Mouse (Mus musculus) neural tube, embryonic 14.5 days (tissue): ENCODE measurements at regions not wholly inside any gene's neighbourhood (a gene's known extent, or its start where the extent isn't known, plus 50 kb on each side); places are given as distances from the start of the nearest gene placed in this dataset.

Source experiments
- ATAC-seq: fragments of 200-750 bp; cut with Nextera tagmentation; 2 replicates; pipeline ENCODE4 v1.8.0; 2017; ENCODE audit warnings: low read depth, mild to moderate bottlenecking, moderate TSS enrichment, moderate library complexity
- H3K27ac ChIP-seq: fragments of 300-500 bp; sonication (generic); 2 replicates; pipeline ENCODE4 v1.5.1; 2014; ENCODE audit warnings: low read depth, mild to moderate bottlenecking, control low read depth, low read length, moderate library complexity, mixed read lengths
- H3K27me3 ChIP-seq: fragments of 300-500 bp; sonication (generic); 2 replicates; pipeline ENCODE4 v1.6.1; 2014; ENCODE audit warnings: low read length; ENCODE audit not compliant: control insufficient read depth, insufficient read depth
- H3K36me3 ChIP-seq: fragments of 300-500 bp; sonication (generic); 2 replicates; pipeline ENCODE4 v1.6.1; 2014; ENCODE audit warnings: low read length, mixed read lengths; ENCODE audit not compliant: control insufficient read depth, insufficient read depth
- H3K4me1 ChIP-seq: fragments of 300-500 bp; sonication (generic); 2 replicates; pipeline ENCODE4 v1.6.1; 2014; ENCODE audit warnings: low read length; ENCODE audit not compliant: control insufficient read depth, insufficient read depth
- H3K4me2 ChIP-seq: fragments of 300-500 bp; sonication (generic); 2 replicates; pipeline ENCODE4 v1.6.1; 2014; ENCODE audit warnings: mild to moderate bottlenecking, low read depth, low read length, control low read depth
- H3K4me3 ChIP-seq: fragments of 300-500 bp; sonication (generic); 2 replicates; pipeline ENCODE4 v1.5.1; 2014; ENCODE audit warnings: low read depth, low read length, control low read depth, mixed read lengths
- H3K9ac ChIP-seq: fragments of 300-500 bp; sonication (generic); replicated peaks from 2 replicates; pipeline ENCODE4 v1.6.1; 2014; ENCODE audit warnings: low read depth, mild to moderate bottlenecking, control low read depth, low read length, mixed read lengths
- H3K9me3 ChIP-seq: fragments of 300-500 bp; sonication (generic); 2 replicates; pipeline ENCODE4 v1.6.1; 2016; ENCODE audit warnings: low read length; ENCODE audit not compliant: control insufficient read depth
- WGBS: fragments of 180-500 bp; shearing (Covaris S2); extraction: QIAGEN DNeasy Blood & Tissue Kit; methylation state at CpG from one replicate; pipeline ENCODE4 v1.1.7; 2014; 5-methylcytosine and 5-hydroxymethylcytosine counted together

DNA sequence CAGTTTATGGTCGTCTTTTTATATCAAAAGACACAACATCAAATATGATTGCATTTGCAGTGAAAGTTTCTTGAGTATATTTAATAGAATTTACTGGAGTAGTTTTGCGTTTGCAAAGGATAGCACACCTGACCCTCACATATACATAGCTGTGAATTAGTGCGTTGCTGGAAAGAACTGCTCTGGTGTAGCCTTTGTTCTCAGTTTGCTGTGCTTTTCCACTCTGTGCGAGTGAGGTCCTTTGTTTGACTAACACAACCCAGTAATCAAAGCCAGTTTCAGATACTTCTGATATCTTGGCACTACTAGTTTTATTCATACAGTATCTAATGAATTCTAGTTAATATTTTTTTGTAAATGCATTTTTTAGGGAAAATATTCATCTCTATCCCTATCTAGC, 84.7 kb downstream of the Trim52 start:
- Histone ChIP-seq H3K4me1 (no peaks in the 10 kb centered on the region), H3K9me3 (no peaks in the 10 kb centered on the region), H3K4me3 (no peak overlapping the region), H3K27ac (no peak overlapping the region), H3K27me3 (no peaks in the 10 kb centered on the region), H3K4me2 (no peak overlapping the region), H3K36me3 (no peaks in the 10 kb centered on the region), H3K9ac (no peak overlapping the region)
- 62% methylated on average over 4 of the region's 4 CpGs for WGBS
- ATAC-seq = no peak

DNA sequence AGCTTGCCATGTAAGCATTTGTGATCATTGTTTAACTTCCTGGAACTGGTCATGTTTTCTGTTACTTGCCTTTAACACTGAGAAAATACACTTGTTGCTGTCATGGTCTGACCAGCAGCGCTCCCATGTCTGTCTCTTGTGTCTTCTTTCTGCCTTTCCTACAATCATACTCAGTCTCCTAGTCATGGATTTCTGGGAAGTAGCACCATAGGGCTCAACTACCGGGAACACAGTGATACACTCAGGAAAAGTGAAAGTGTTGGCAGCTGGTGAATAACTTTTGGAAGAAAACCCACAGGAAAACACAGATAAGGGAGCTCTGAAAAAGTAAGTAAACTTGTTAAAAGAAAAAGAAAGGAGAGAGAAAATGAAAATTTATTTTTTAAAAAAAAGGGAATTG, 87.6 kb downstream of the Trim52 start:
- Histone ChIP-seq H3K4me1 (no peaks in the 10 kb centered on the region), H3K4me2 (no peak overlapping the region), H3K27me3 (no peaks in the 10 kb centered on the region), H3K27ac (no peak overlapping the region), H3K36me3 (no peaks in the 10 kb centered on the region), H3K9me3 (no peaks in the 10 kb centered on the region), H3K4me3 (no peak overlapping the region), H3K9ac (no peak overlapping the region)
- no peak for ATAC-seq
- 86% methylated on average over 2 of the region's 2 CpGs for WGBS

DNA sequence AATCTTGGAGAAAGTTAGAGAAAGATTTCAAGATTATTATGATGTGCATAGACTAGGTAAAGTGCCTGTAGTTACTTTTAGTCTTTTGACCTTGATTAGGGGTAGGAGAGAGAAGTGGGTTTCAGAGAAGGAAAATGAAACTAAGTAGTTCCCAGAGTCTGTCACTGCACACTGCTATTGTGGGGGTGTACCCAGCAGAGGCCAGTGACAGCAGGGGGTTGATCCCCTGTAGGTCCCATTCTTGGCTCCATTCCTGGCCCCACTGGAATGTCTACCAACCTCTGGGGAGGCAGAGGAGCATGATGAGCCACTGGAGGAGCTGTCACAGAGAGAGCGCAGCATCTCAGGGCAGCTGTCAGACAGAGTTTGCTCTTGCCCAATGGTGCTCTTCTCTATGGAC, 88.1 kb downstream of the Trim52 start:
- Histone ChIP-seq H3K36me3 (no peaks in the 10 kb centered on the region), H3K9me3 (no peaks in the 10 kb centered on the region), H3K9ac (no peak overlapping the region), H3K27me3 (no peaks in the 10 kb centered on the region), H3K27ac (no peak overlapping the region), H3K4me2 (no peak overlapping the region), H3K4me1 (no peaks in the 10 kb centered on the region), H3K4me3 (no peak overlapping the region)
- no peak for ATAC-seq
- WGBS = 94% methylated on average over 1 of the region's 1 CpGs

DNA sequence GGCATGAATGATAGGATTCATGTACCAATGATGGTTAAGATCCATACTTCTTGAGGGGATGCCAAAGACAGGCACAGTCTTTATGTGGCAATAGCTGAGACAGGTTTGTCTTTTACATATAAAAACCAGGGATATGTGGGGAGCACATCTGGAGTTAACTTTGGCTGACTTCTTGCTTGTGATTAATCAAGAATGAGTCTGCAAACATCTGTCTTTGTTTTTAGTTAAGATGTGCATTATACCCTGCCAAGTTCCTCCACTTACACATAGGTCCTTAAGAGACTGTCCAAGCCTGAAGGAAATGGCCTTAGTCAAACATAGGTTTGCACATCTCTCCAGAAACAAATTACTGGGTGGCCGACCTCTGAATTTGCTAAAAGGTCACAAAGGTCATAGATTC, 91.8 kb downstream of the Trim52 start:
- no peaks in the 10 kb centered on the region for H3K4me1 ChIP-seq
- no peaks in the 10 kb centered on the region for H3K36me3 ChIP-seq
- no peaks in the 10 kb centered on the region for H3K27me3 ChIP-seq
- H3K9ac ChIP-seq = no peak overlapping the region
- no peak overlapping the region for H3K27ac ChIP-seq
- no peak overlapping the region for H3K4me3 ChIP-seq
- 88% methylated on average over 1 of the region's 1 CpGs for WGBS
- no peak overlapping the region for H3K4me2 ChIP-seq
- ATAC-seq = no peak
- no peaks in the 10 kb centered on the region for H3K9me3 ChIP-seq

DNA sequence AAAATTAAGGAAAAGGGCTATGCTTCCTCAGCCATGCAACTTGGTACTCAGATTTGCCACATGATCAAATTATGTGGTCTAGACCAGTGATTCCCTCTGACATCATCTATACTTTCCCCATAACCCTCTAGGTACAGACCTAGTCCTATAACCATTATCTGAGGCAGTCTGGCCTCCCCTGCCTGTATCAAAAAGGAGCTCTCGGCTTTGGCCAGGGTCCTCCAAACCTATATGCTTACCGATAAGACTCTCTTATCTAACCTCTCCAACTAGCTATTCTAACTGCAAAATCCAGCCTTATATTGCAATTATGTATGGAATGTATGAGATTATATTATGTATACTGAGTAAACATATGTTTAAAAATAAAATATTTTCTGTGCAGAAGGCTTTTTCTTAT, 93.1 kb downstream of the Trim52 start:
- H3K36me3 ChIP-seq = no peaks in the 10 kb centered on the region
- ATAC-seq = no peak
- H3K9me3 ChIP-seq = no peaks in the 10 kb centered on the region
- H3K27ac ChIP-seq = no peak overlapping the region
- no peaks in the 10 kb centered on the region for H3K27me3 ChIP-seq
- H3K9ac ChIP-seq = no peak overlapping the region
- H3K4me1 ChIP-seq = no peaks in the 10 kb centered on the region
- no peak overlapping the region for H3K4me3 ChIP-seq
- whole genome bisulfite sequencing = 88% methylated on average over 2 of the region's 2 CpGs
- no peak overlapping the region for H3K4me2 ChIP-seq

DNA sequence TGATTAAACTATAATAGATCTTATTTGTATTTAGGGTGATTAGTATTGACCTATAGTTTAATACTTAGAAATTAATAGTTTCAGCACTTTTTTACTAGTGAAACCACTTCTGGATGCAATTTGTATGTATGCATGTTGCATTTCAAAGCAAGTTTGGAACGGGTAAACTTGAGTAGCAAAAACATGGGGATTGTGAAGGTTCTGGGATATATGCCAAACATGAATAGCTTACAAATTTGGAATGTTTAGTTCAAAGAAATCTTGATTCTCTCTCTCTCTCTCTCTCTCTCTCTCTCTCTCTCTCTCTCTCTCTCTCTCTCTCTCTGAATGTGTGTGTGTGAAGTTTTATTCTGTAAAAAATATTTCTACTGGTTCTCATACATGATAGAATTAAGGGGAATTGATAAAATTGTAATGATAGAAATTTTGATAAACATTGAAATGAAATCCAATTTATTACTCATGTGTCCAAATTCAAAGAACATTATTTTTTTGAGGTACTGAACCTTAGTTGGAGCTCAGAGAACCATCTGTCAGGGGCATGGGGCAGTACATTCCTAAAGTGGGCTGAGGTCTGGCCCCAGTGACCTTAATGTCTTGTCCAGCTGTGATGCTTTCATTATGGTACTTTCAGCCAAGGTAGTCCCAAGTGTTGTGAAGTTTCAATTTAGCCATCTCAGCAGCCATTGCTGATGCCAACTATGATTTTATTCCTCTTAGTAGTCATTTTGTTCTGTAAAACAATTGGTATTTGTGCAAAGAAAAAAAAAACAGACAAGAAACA, 93.7 kb downstream of the Trim52 start:
- no peak for ATAC-seq
- WGBS = 74% methylated on average over 1 of the region's 1 CpGs
- H3K4me2 ChIP-seq = no peak overlapping the region

DNA sequence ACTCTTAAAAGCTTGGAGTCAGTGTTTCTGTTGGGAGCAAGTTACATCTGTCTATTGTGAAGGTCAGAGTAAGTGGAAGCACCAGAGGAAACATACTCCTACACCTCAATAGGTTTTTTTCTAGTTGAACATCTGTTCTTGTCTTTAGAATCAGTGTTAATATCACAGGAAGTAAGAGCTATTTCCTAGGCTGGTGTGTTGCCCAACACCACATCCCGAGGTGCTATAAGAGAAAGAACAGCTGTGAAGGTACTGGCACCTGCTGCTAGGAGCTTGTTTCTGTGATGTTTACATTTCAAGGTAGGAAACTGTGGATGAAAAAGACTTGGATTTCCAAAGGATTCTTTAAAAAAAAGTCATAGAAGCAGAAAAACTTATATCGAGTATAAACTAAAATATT, 105.1 kb downstream of the Trim52 start:
- WGBS = 80% methylated on average over 2 of the region's 2 CpGs
- Histone ChIP-seq H3K27ac (no peak overlapping the region), H3K4me1 (no peaks in the 10 kb centered on the region), H3K36me3 (no peaks in the 10 kb centered on the region), H3K9ac (no peak overlapping the region), H3K27me3 (no peaks in the 10 kb centered on the region), H3K9me3 (no peaks in the 10 kb centered on the region), H3K4me2 (no peak overlapping the region), H3K4me3 (no peak overlapping the region)
- ATAC-seq = no peak

More for the DNA sequence above, 93.7 kb downstream of the Trim52 start:
- Histone ChIP-seq H3K9me3 (no peaks in the 10 kb centered on the region), H3K27me3 (no peaks in the 10 kb centered on the region), H3K9ac (no peak overlapping the region), H3K4me3 (no peak overlapping the region), H3K4me1 (no peaks in the 10 kb centered on the region), H3K27ac (no peak overlapping the region), H3K36me3 (no peaks in the 10 kb centered on the region)

DNA sequence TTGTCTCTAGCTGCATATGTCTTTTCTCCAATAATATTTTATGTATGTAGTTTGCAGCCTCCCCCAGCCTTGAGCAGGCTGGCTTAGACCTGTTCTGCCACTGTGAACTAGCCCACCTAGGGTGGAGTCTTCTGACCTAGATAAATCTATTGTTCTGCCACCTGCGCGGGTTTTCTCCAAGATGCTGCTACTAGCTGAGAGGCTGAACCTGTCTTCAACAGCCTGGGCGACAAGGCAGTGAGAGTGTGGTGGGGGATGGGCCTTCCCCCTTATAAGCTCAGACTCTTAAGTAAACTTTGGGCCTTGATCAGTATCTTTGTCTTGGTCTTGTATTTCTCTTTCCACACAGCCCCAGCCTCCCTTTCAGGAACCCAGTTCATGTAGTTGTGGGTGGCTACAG, 111.7 kb downstream of the Trim52 start:
- Histone ChIP-seq H3K4me3 (no peak overlapping the region), H3K9me3 (no peaks in the 10 kb centered on the region), H3K27me3 (no peaks in the 10 kb centered on the region), H3K36me3 (no peaks in the 10 kb centered on the region), H3K4me2 (no peak overlapping the region), H3K9ac (no peak overlapping the region), H3K4me1 (no peaks in the 10 kb centered on the region), H3K27ac (no peak overlapping the region)
- no peak for ATAC-seq
- 84% methylated on average over 3 of the region's 3 CpGs for WGBS

DNA sequence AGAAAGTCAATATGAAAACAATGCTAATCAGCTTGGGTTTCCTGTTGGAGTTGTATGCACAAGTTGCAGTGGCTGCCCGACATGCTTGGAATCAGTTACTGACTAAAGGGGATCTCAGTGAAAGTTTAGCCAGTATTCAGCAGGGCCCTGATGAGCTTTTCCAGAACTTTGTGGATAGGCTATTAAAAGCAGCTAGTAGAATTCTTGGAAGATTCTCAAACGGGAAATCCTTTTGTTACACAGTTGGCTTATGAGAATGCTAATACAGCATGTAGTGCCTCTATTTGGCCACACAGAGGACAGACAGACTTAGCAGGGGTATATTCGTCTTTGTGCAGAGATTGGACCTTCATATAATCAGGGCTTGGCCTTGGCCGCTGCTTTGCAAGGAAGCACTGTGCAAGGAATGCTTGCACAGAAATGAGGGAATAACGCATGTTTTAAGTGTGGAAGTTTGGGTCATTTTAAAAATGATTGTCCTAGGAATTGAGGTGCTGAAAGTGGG, 113.3 kb downstream of the Trim52 start:
- Histone ChIP-seq H3K27me3 (no peaks in the 10 kb centered on the region), H3K4me3 (no peak overlapping the region), H3K4me2 (no peak overlapping the region), H3K9me3 (no peaks in the 10 kb centered on the region), H3K9ac (no peak overlapping the region), H3K4me1 (no peaks in the 10 kb centered on the region), H3K27ac (no peak overlapping the region), H3K36me3 (no peaks in the 10 kb centered on the region)
- no peak for ATAC-seq
- 90% methylated on average over 5 of the region's 5 CpGs for whole genome bisulfite sequencing
